Mouse (Mus musculus) thymus, postnatal 36 days (tissue): Measurements from ENCODE around the gene Tmem131.
"Not testable (repeated sequence)": the region's sequence is repeated elsewhere in the genome, so short reads cannot be mapped to it uniquely, and the experiment has no call there.

Experiments
- DNase-seq, 2 experiments: peaks; one replicate each; pipeline ENCODE4 v3.0.0; 2022; ENCODE audit warnings: mixed read lengths in 2 of 2

Gene Tmem131

DNA sequence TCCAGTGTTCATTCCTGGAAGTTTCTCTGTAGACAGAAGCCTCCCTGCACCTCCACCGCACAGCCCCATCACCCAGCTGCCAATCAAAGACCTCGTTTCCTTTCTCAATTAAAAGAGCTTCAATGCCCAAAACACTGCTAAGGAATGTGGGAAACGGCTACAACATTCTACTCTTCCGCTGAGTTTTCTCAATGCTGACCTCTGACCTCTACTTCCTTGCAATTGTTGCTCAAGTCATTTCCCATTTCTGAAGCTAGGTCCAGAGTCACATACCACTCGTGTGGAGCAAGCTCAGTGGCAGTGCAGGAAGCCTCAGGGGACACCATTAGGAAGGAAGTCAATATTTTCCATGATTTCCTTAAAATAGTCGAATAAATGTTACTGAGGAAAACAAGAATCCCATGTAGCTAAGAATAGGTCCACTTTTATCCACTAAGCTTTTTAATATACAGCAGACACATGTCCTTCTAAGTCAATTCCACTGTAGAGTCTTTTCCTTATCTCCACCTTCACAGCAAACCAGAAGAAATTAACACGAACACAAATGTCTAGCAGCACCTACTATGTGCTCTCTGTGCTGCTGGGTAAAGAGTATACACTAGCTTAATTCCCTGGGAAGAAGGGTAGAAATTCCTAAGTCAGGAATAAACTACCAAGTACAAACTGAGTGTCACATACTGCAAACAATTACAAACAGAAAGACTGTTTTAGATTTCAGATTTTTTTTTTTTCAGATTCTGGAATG, 28.8 kb downstream of the Tmem131 start:
- DNase-seq, result no peak

DNA sequence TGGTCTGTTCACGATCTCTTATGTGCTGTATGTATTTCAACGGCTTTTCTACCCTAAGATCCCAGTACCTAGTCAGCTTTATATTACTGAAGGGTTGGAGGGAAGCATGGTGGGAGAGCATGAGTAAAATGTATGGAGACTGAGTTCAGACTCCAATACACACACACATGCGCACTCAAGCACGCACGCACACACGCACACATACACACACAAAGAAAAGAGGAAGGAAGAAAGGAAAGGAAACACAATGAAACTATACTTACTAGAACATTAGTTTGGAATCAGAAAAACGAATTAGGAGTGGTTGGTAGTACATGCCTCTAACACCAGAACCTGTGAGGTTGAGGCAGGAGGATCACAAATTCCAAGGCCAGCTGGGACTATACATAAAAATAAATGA, 29.7 kb downstream of the Tmem131 start:
- DNase-seq, result no peak

DNA sequence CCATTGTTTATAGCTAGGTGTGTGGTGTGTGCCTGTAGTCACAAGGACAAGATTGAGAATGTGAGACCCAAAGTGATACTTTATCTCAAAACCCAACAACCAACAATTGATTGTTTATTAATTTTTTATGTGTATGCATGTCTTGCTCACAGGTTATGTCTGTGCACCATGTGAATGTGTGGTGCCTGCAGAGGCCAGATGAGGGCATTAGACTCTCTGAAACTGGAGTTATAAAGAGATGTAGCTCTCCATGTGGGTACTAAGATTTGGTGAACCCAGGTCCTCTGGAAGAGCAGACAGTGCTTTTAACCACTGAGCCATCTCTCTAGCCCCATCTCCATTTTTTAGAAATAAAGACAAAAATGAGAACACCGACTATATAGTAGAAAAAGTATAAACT, 31.2 kb downstream of the Tmem131 start:
- DNase-seq, result no peak

DNA sequence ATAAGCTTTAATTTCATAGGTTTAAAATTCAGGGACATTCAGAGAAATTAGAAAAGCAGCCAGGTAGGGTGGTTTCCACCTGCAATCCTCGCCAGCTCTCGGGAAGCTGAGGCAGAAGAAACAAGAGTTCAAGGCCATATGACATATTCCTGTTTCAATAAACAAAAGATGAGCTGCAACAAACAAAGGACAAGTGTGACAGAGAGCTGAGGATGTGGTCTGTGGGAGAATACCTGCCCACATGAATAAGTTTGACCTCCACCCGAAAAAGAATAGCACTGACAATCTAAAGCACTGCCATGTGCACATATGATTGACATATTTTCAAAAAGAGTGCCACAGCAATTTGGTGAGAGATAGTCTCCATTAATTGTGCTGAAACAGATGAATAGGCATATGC, 31.9 kb downstream of the Tmem131 start:
- DNase-seq, result no peak

DNA sequence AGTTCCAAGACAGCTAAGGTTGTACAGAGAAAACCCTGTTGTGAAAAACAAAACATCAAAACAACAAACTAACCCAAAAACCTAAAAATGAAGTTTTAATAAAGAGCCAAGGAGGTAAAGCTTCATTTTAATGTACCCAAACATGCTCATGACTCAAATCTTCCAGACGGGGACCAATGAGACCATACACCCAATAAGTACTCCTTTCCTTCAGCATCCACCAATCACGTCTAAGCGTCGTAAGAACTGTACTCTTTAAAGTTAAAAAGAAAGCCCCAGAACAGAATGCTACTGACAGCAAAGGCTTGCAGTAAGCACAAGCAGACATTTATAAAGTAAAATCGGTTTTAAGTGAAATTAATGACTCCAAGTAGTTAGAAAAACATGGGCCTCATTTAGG, 33.1 kb downstream of the Tmem131 start:
- no peak for DNase-seq

DNA sequence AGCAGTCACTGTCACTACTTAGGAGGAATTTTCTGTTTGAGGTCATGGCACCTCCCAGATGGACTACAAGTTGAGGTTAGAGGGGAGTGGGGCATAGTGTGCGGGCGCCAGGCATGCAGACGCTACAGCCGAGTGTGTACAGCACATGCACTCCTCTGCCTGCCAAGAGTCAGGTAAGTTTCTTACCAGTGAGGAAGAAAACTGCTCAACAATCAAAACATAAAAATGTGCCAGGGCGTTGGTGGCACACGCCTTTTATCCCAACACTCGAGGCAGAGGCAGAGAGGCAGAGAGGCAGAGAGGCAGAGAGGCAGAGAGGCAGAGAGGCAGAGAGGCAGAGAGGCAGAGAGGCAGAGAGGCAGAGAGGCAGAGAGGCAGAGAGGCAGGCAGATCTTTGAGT, 33.5 kb downstream of the Tmem131 start:
- not testable (repeated sequence) for DNase-seq

DNA sequence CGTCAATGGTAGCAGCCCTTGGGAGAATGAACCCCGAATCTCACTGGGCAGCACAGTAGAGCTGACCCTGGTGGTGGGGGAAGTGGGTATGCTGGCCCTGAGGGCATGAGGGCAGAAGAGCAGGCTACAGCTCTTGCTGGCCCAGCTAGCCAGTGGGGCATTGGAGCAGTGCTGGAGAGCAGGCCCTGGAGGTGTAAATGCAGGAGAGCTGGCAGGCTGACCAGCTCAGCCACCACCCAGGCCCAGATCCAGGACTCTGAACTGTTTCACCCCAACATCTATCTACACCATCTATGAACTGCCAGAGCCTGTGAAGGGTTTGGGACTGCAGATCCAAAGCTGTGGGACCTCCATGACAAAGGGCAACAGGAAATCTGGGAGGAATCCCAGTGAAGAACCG, 38.2 kb downstream of the Tmem131 start:
- no peak for DNase-seq

DNA sequence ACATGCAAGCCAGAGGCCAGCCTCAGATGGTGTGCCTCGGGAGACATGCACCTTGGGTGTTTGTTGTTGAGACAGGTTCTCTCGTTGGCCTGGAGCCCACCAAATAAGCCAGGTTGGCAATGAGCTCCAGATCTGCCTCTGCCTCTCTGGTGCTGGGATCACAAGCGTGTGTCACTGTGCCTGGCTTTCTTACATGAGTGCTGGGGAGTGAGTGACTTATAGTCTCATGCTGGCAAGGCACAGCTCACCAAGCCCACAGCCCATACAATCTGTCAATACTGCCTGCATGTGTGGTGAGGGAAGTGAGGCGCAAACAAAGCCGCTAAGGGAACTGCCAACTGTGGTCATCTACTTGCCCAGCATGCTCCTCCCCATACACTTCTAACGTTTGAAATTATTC, 39.0 kb downstream of the Tmem131 start:
- no peak for DNase-seq

DNA sequence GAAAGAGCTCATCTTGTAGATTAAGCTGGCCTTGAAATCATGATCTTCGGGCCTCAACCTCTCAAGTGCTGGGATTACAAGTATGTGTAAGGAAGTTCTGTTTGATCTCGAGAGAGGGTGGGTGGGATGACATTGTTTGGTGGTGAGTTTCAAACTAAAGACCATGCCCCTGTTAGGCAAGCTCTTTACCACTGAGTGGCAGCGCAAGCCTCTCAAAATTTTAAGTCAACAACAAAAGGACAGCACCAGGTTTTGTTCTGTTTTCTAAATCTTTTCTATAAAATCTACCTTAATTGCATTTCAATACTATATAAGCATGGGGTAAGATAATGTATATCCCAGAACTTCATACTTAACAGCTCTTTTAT, 39.4 kb downstream of the Tmem131 start:
- DNase-seq, result no peak

DNA sequence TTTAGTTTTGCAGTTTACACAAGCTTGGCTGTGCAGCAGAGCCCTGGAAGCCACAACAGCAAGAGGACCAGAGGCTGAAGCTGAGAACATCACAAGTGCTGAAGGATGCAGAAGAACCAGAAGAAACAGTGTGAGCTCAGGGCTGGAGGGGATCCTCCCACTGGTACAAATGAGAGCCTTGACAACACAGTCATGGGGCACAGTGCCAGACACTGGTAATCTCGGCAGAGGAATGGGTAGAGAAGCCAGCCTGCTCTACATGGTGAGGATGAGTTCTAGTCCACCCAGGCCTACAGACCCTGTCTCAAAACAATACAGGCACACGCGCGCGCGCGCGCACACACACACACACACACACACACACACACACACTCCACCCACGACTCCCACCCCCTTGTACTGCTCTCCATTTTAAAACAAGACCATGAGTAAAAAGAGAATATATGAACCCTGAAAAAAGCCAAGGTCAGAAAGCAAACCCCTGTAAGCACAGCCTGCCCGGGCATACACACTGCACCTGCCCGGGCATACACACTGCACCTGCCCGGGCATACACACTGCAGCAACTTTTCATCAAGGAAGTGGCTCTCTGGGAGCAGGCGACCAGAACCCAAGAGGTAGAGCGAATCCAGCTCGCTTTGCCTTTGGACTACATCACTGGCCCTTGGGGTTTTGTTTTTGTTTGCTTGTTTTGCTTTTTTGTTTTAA, 39.9 kb downstream of the Tmem131 start:
- no peak for DNase-seq

DNA sequence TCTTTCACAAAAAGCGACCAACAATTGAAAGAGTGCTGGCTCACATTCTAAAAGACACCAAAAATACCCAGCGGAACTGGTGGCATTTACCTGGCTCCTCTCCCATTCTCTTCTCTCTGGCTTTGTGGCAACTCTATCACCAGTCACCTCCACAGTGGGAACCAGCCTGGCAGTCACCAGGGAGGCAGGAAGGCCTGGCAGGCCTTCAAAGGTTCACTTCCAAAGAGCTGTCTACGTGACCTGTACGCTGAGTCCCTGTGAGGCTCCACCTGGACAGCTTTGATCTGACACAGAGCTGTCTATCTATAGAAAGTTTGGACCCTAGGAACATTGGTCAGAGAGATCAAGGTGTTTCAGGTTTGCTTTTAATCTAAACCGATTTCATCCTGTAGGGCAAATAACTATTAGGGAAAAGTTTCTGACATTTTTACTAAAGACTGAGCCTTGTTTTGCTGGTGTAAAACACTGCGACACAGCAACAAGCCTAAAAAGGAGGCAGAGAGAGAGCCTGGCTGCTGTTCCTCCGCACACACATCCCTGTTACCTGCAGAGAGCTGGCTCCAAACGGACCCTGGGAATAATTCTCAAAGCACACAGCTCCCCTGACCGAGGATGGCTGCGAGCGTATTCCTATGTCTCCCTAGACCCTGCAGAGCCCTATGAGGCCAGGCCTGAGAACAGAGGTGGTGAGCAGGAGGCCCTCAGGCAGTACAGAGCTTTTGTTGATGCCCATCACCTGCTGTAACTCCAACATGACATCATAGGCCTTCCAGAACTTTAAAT, 40.7 kb downstream of the Tmem131 start:
- no peak for DNase-seq

DNA sequence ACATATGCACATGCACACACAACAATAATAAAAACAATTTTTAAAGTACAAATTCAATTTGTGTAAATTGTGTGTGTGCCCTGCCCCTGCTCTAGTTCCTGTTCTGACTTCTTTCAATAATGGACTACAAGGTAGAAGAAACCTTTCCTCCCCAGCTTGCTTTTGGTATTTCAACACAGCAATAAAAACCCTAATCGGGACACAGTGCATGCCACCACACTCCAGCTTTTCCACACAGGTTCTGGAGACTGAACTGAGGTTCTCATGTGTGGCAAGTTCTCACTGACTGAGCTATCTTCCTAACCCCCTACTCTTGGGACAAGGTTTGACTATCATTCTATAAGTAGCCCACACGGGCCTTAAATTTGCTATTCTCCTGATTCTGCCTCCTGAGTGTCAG, 43.8 kb downstream of the Tmem131 start:
- no peak for DNase-seq

DNA sequence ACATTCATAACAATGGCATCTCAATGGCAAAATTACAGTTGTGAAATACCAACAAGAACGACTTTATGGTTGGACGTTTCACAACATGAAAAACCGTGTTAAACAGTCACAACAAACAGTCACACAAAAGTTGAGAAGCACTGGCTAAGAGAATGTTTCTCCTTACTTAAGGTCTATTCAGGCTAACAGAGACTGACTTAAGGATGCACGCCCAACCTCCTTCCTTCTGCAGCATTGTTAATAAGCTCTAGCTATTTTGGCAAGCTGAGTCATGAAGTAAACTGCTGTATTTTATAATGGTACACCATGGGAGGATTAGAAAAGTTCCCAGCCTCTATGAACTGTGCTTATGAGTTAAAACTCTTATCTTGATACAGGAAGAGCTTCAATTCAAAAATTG, 47.0 kb downstream of the Tmem131 start:
- no peak for DNase-seq

DNA sequence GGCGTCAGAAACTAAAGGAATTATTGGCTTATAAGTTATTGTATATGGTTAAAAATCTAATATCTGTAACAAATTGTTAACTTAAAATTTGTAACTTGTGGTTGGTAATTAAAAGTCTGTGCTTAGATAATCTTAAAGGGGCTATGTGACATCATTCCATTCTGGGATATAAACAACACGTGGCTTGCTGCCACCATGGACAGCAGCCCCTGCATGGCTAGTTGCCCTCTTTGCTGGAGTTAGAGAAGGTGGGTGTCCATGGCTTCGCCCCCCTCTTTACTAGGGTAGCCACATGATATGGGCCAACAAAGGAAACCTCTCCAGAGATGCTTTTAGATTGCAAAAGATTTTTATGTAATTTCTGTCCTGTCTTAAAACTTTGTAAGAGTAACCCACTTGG, 48.0 kb downstream of the Tmem131 start:
- DNase-seq, result no peak

DNA sequence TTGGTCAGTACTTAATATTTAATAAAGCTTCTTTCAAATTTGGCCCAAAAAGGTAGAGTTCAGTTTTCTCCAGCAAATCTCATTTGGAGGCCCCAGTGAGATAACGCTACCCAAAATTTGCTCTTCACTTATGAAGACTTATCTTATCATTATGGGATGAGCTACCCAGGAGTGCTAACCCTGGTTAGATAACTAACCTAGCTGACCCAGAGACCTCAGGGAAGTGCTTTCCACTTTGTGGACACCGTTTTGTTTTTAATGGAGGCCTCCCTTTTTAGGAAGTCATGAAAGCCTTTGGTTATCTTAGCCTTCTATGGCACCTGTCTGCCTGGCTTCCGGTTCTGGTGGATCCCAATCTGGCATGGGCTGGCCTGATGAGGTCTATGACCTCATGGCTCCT, 49.3 kb downstream of the Tmem131 start:
- DNase-seq, result no peak

DNA sequence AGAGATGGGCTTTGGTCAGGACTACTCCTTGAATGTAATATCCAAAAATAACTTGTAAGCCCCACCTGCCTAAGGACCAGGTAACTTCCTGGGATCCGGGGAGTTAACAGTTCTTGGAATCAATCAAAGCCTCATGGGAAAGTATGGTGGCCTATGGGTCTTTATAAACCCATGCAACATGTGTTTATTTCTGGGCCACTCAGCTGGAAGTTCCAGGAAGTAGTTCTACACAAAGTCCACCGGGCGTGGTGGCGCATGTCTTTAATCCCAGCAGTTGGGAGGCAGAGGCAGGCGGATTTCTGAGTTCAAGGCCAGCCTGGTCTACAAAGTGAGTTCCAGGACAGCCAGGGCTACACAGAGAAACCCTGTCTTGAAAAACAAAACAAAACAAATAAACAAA, 49.7 kb downstream of the Tmem131 start:
- DNase-seq, result not testable (repeated sequence)

DNA sequence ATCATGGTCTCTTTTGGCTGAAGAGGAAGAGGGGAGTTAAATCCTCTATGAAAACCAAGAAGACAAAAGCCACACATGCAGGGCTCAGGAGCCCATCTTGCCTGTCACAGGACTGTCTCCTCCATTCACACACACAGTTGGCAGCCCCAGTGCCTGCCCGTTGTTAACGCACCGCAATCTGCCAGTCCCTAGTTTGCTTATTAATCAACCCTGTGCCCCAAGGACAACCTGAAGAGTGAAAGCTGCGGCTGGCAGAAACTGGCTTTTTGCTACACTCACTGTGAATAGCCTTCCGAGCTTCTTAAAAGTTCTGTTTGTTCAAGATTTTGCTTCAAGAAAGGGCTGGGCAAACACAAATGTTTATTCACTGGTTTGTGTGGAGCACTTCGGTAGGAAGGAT, 50.3 kb downstream of the Tmem131 start:
- DNase-seq, result no peak

DNA sequence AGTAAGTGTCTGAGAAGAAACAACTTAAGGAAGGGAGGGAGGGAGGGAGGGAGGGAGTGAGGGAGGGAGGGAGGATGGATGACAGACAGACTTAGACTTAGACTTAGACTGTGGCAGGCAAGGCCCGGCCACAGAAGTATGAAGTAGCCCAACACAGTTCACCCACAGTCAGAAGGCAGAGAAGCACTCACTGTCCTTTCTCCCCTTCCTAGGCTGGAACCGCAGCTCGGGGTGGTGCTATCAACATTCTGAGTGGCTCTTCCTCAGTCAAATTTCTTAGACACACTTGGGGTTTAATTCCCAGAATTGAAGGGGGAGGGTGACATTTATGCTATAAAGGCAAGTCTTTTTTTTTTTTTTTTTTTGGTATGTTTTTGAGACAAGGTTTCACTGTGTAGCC, 51.0 kb downstream of the Tmem131 start:
- no peak for DNase-seq

DNA sequence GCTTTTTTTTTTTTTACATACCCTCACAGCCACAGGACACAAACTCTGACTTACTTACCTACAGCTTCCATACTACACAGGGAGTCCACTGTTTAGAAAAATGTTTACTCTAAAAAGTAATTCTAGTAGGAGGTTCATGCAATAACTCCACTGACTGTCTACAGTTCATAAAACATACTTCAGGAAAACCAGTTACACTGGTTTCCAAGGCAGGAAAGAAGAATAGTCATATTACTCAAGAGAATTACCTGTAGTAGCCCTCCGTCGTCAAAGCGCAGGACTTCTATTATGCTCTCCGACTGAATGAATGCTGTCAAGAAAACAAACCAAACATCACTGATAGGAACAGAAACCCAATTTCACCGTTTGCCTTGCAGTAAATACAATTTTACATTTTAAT, 54.5 kb downstream of the Tmem131 start:
- DNase-seq, result no peak

DNA sequence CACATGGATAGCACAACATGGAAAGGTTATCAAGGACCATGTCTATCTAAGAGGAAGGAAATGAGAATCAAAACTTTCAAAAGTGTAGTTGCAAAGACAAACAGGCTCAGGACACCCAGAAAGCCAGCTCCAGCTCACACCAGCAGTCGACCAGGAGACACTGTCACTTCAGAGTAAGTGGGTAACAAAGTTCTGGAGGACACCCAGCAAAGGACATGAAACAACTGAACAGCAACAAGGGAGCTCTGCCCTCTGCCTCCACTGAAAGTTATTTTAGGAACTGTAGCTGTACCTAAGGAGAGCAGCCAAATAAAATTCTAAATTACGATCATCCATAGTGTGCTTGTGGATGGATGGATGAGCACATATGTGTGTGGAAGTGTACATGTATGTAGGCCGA, 56.3 kb downstream of the Tmem131 start:
- no peak for DNase-seq

DNA sequence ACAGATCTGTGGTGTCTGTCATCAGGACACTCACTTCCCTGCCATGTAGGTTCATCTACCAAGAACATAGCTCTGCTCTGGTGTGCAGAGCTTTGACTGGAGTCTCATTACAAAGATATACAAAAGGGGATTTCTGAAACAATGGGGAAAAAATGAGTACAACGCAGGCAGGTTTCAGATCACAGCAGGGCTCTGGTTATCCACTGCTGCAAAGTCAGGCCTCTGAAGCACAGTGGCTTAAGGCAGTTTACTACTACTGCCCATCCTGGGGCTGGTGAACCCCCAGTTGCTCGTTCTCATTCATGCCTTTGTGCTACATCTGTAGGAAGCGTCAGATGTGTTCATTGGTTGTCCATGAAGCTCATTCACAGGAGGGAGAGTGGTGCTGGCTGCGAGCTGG, 57.0 kb downstream of the Tmem131 start:
- DNase-seq, result no peak

DNA sequence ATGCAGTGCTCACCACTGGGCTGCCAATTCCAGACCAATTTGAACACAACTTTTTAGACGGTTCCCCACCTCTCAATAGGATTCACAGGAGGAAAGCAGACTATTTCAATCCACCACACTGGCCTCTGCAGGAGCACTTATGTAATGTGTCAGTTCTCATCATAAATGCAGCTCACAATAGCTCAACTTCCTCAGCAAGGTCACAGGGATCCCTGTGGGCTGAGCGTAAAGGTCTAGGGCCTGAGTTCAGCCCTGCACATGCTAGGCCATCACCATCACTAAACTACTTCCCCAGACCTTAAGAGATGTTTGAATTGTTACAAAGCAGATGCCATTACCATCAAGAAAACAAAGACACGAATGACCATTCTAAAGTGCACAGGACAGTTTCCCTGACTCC, 58.9 kb downstream of the Tmem131 start:
- no peak for DNase-seq

DNA sequence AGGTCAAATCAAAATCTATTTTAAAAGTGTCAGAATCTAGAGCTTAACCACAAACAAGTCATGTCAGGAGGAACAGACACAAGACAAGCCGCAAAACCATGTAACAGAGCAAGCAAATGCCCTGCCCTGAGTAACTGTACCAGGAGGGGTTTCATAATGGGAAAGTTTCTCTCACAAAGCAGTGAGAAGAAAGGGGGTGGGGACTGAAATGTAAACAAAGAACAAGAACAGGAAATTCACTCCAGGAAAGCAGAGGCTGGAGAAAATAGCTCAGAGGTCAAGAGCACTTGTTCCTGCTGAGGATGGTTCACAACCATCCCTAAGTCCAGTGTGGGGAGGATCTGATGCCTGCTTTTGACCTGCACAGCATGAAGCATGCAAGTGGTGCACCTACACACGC, 59.7 kb downstream of the Tmem131 start:
- no peak for DNase-seq

DNA sequence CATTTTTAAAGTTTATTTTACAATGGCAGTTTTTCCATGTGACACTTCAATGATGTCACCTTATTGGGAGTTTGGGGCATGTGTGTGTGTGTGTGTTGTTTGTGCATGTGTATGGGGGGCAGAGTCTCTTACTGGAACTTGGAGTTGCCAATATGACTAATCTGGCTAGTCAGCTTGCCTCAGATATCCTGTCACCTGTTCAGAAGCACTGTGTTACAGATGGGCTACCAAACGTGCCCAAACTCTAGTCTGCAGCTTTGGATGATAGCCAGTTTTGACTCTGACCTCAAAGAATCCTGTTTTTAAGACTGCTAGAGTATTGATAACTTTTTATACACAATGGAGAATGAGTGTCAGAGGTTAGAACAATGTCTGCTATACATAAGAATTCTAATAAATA, 64.3 kb downstream of the Tmem131 start:
- DNase-seq, result no peak
